Comparison of ENCODE assay signal across 11 mouse cellular contexts in genomic region chr6:54954659-54955414, GRCm38 (mm10). TPM values are rescaled to one million over a fixed set of nuclear protein-coding genes. Genes with fewer than 3 reads are reported as not detected.
DNase-seq lines count a peak whose midpoint lies in the region; ATAC-seq and TF ChIP-seq lines count a peak whose summit lies in the region.
"Had no signal": no experiment of that assay in that cellular context is flagged by ENCODE, and none has a peak within 500 bp of the region (broad histone marks: within the 10 kb centered on the region; RNA-seq: fewer than 3 reads in every experiment).

No protein-coding gene starts in this region.

- H3K4me2 ChIP-seq in heart, embryonic 16.5 days (ENCODE audit: low read depth, low read length) = no peak overlapping the region
- H3K4me2 ChIP-seq in lung, postnatal 0 days (replicated peaks; ENCODE audit: low read depth, low read length) = no peak overlapping the region
- H3K4me2 ChIP-seq: midbrain, embryonic 12.5 days had no signal

- no peak for ATAC-seq in heart, embryonic 16.5 days (replicated peaks; ENCODE audit: extremely low read depth, insufficient read depth, low FRiP score)
- peak; percentile 89 for ATAC-seq in lung, postnatal 0 days

- peak; percentile 80 for TF ChIP-seq EP300 in lung, postnatal 0 days (IDR thresholded peaks at IDR 0.05)

- no peak for TF ChIP-seq CTCF in lung, postnatal 0 days (IDR thresholded peaks at IDR 0.05)

- peak overlapping the region; percentile 12; the same call in 1 of the 2 replicates for H3K27ac ChIP-seq in heart, embryonic 16.5 days (ENCODE audit: low read length)
- peak overlapping the region; percentile 88 for H3K27ac ChIP-seq in lung, postnatal 0 days (ENCODE audit: low read length)
- H3K27ac ChIP-seq: midbrain, embryonic 12.5 days had no signal

- H3K36me3 ChIP-seq in heart, embryonic 16.5 days (ENCODE audit: control insufficient read depth, insufficient read depth) = no peaks in the 10 kb centered on the region
- H3K36me3 ChIP-seq in lung, postnatal 0 days (ENCODE audit: insufficient read depth, low read length) = no peaks in the 10 kb centered on the region
- H3K36me3 ChIP-seq: midbrain, embryonic 12.5 days had no signal

- 46% methylated on average over 10 of the region's 10 CpGs for WGBS in heart, embryonic 16.5 days
- 35% methylated on average over 10 of the region's 10 CpGs for WGBS in lung, postnatal 0 days

- H3K27me3 ChIP-seq in heart, embryonic 16.5 days (ENCODE audit: control insufficient read depth, insufficient read depth, low read length) = no peaks in the 10 kb centered on the region
- no peaks in the 10 kb centered on the region for H3K27me3 ChIP-seq in lung, postnatal 0 days (replicated peaks; ENCODE audit: insufficient read depth, low read length)
- H3K27me3 ChIP-seq: midbrain, embryonic 12.5 days had no signal

- H3K4me1 ChIP-seq in heart, embryonic 16.5 days (ENCODE audit: control insufficient read depth, insufficient read depth, low read length) = 0 out of 2 replicates have a peak, but pooled peaks cover 3% of the 10 kb centered on the region
- peaks cover 20% of the 10 kb centered on the region for H3K4me1 ChIP-seq in lung, postnatal 0 days (ENCODE audit: insufficient read depth, low read depth, low read length)
- H3K4me1 ChIP-seq: midbrain, embryonic 12.5 days had no signal

- no peak overlapping the region for H3K4me3 ChIP-seq in heart, embryonic 16.5 days (ENCODE audit: low read length)
- H3K4me3 ChIP-seq in lung, postnatal 0 days (ENCODE audit: low read depth, low read length) = no peak overlapping the region
- H3K4me3 ChIP-seq: midbrain, embryonic 12.5 days had no signal

- DNase-seq in A20 (ENCODE audit: low read depth, low spot score) = peak; percentile 65
- peak; percentile 50 for DNase-seq in adrenal gland, postnatal 10 days
- DNase-seq in lung, postnatal 0 days (ENCODE audit: low spot score) = peak; percentile 95
- no peak for DNase-seq in neural tube, embryonic 10.5 days (ENCODE audit: extremely low spot score, low spot score)
- DNase-seq in kidney, adult 18-20 months = no peak
- DNase-seq in ovary, postnatal 10 days (ENCODE audit: low spot score) = no peak
- DNase-seq: embryo, embryonic 11 days; kidney, postnatal 4 days; right cerebral cortex, adult 18-20 months had no signal

- no peaks in the 10 kb centered on the region for H3K9me3 ChIP-seq in heart, embryonic 16.5 days (replicated peaks; ENCODE audit: control insufficient read depth, low read length)
- no peaks in the 10 kb centered on the region for H3K9me3 ChIP-seq in lung, postnatal 0 days (ENCODE audit: low read length)
- H3K9me3 ChIP-seq: midbrain, embryonic 12.5 days had no signal

- H3K9ac ChIP-seq in heart, embryonic 16.5 days (ENCODE audit: low read length) = no peak overlapping the region
- H3K9ac ChIP-seq in lung, postnatal 0 days (replicated peaks; ENCODE audit: low read depth) = no peak overlapping the region
- H3K9ac ChIP-seq: midbrain, embryonic 12.5 days had no signal

RNA-seq across cellular contexts. Expression of gene Nod1, which starts 17.6 kb away (rescaled TPM):
- 10 to 100 TPM in 1 of 2 experiments, 1 to 10 TPM in 1; 8.9 to 13.7 TPM for total RNA-seq in adrenal gland, postnatal 10 days (2021)
- polyA plus RNA-seq in heart, embryonic 16.5 days (2015; fragmentation: Nextera tagmentation; extraction: Ambion mirVana) = 6.3 and 6.8 TPM in 2 replicates
- 12.7 and 14.4 TPM in 2 replicates for polyA plus RNA-seq in lung, postnatal 0 days (2015; fragmentation: Nextera tagmentation; extraction: Ambion mirVana)

RNA-seq across cellular contexts. Expression of gene Ggct, which starts 37.9 kb away (rescaled TPM):
- 1 to 10 TPM; 8.3 to 9.2 TPM for total RNA-seq in adrenal gland, postnatal 10 days (2021)
- 5.6 and 8.1 TPM in 2 replicates for polyA plus RNA-seq in heart, embryonic 16.5 days (2015; fragmentation: Nextera tagmentation; extraction: Ambion mirVana)
- 6.9 and 8.7 TPM in 2 replicates for polyA plus RNA-seq in lung, postnatal 0 days (2015; fragmentation: Nextera tagmentation; extraction: Ambion mirVana)

Comparison
In these comparisons a context has a peak if more than half of its experiments do, and no peak if none do; other contexts are left out.
1. DNase-seq: peak in A20 (single experiment), adrenal gland, postnatal 10 days (single experiment) and lung, postnatal 0 days (single experiment); none in neural tube, embryonic 10.5 days (single experiment), kidney, adult 18-20 months (single experiment) and ovary, postnatal 10 days (single experiment).